Mouse (Mus musculus): ENCODE results near the gene Srsf4.

DNA sequence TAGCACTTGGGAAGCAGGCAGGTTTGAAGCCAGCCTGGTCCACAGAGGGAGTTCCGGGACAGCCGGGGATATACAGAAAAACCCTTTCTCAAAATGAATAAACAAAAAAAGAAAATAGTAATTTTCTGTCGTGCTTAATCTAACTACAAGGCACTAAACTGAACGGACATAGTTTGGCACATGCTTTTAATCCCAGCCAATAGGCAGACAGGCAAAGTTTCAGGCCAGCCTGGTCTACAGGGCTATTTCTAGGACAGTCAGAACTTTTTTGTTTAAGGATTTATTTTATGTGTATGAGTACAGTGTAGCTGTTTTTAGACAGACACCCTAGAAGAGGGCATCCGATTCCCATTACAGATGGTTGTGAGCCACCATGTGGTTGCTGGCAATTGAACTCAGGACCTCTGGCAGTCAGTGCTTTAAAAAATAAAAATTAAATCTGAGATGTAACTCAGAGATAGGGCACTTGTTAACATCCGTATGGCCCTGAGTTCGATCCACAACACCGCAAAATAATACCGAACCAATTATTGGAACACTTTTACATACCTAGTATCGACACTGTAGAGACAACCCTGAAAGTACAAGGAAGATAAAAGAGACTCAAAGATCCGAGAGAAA is 635 bp upstream of the Srsf4 start:
- TF ChIP-seq CTCF (IDR thresholded peaks at IDR 0.05): no peak
- TF ChIP-seq EP300 (IDR thresholded peaks at IDR 0.05; ENCODE audit: insufficient read depth, low read depth, low read length): no peak
- TF ChIP-seq POLR2A (IDR thresholded peaks at IDR 0.05; ENCODE audit: insufficient read depth, low read depth, low read length): no peak
